8 mouse cellular contexts compared by ENCODE assay signal in genomic region chr4:101234332-101234731, GRCm38 (mm10). TPM values are rescaled to one million over a fixed set of nuclear protein-coding genes. Genes with fewer than 3 reads are reported as not detected.
DNase-seq lines count a peak whose midpoint lies in the region; ATAC-seq and TF ChIP-seq lines count a peak whose summit lies in the region.

No protein-coding gene starts in this region.

- no peaks in the 10 kb centered on the region for H3K9me3 ChIP-seq in neural tube, embryonic 15.5 days (replicated peaks)
- H3K9me3 ChIP-seq in lung, embryonic 14.5 days (ENCODE audit: low read depth, low read length), result no peaks in the 10 kb centered on the region

- H3K36me3 ChIP-seq in neural tube, embryonic 15.5 days, result no peaks in the 10 kb centered on the region
- no peaks in the 10 kb centered on the region for H3K36me3 ChIP-seq in lung, embryonic 14.5 days (ENCODE audit: insufficient read depth)

- no peak overlapping the region for H3K9ac ChIP-seq in neural tube, embryonic 15.5 days (replicated peaks)
- no peak overlapping the region for H3K9ac ChIP-seq in lung, embryonic 14.5 days

- no peaks in the 10 kb centered on the region for H3K27me3 ChIP-seq in neural tube, embryonic 15.5 days (replicated peaks)
- H3K27me3 ChIP-seq in lung, embryonic 14.5 days (ENCODE audit: insufficient read depth, low read length), result no peaks in the 10 kb centered on the region

- H3K4me2 ChIP-seq in neural tube, embryonic 15.5 days, result no peak overlapping the region
- no peak overlapping the region for H3K4me2 ChIP-seq in lung, embryonic 14.5 days

- ATAC-seq in neural tube, embryonic 15.5 days (ENCODE audit: low FRiP score), result 0 out of 2 replicates have a peak, but pooled peaks have one; percentile 45
- peak; percentile 73; the same call in 1 of the 2 replicates for ATAC-seq in lung, embryonic 14.5 days (ENCODE audit: insufficient read depth)

- 0 out of 2 replicates have a peak overlapping the region, but pooled peaks have one; percentile 18 for H3K27ac ChIP-seq in neural tube, embryonic 15.5 days (replicated peaks)
- H3K27ac ChIP-seq in brown adipose tissue, adult 24 weeks (replicated peaks; ENCODE audit: low read depth, low read length), result 0 out of 2 replicates have a peak overlapping the region, but pooled peaks have one; percentile 2
- H3K27ac ChIP-seq in lung, embryonic 14.5 days (ENCODE audit: low read depth), result no peak overlapping the region

- no peak overlapping the region for H3K4me3 ChIP-seq in neural tube, embryonic 15.5 days (replicated peaks)
- H3K4me3 ChIP-seq in brown adipose tissue, adult 24 weeks (ENCODE audit: insufficient read depth, low read depth, low read length), result no peak overlapping the region
- H3K4me3 ChIP-seq in lung, embryonic 14.5 days (ENCODE audit: low read depth, low read length), result no peak overlapping the region

- 44% methylated on average over 1 of the region's 1 CpGs for whole genome bisulfite sequencing in neural tube, embryonic 15.5 days
- WGBS in lung, embryonic 14.5 days, result 48% methylated on average over 1 of the region's 1 CpGs

- peaks cover 8% of the 10 kb centered on the region for H3K4me1 ChIP-seq in neural tube, embryonic 15.5 days
- H3K4me1 ChIP-seq in brown adipose tissue, adult 24 weeks (ENCODE audit: control insufficient read depth, insufficient read depth, insufficient read length, low read length), result peaks cover 20% of the 10 kb centered on the region
- H3K4me1 ChIP-seq in lung, embryonic 14.5 days (ENCODE audit: insufficient read depth), result no peaks in the 10 kb centered on the region

- DNase-seq in neural tube, embryonic 10.5 days (ENCODE audit: extremely low spot score, low spot score), result no peak
- DNase-seq in heart, adult 9 months (ENCODE audit: low spot score in 2 of 2), result peak; percentile 78 to 84
- peak; percentile 69 to 76 for DNase-seq in kidney, postnatal 36 days
- DNase-seq in lung, embryonic 14.5 days, result peak; percentile 76
- DNase-seq in natural killer cell, adult 2 months (ENCODE audit: low spot score in 2 of 2), result no peak
- DNase-seq in thymus, postnatal 36 days, result no peak

- no peak for TF ChIP-seq CTCF in lung, embryonic 14.5 days (IDR thresholded peaks at IDR 0.05; ENCODE audit: low read depth)

RNA-seq across cellular contexts. Expression of gene Jak1, which starts 30.8 kb away (rescaled TPM):
- 85.2 and 95.6 TPM in 2 replicates for polyA plus RNA-seq in neural tube, embryonic 15.5 days (2015; fragmentation: Nextera tagmentation; extraction: Ambion mirVana)
- 45.5 and 51.7 TPM in 2 replicates for polyA plus RNA-seq in brown adipose tissue, adult 24 weeks (2012; ENCODE audit: insufficient read depth, insufficient read length, missing spikeins)
- 85.0 and 85.5 TPM in 2 replicates for polyA plus RNA-seq in lung, embryonic 14.5 days (2014; fragmentation: Nextera tagmentation; extraction: Ambion mirVana)

Comparison
In these comparisons a context has a peak if more than half of its experiments do, and no peak if none do; other contexts are left out.
1. DNase-seq: peak in heart, adult 9 months (2 of 2), kidney, postnatal 36 days (2 of 2) and lung, embryonic 14.5 days (single experiment); none in neural tube, embryonic 10.5 days (single experiment), natural killer cell, adult 2 months (0 of 2) and thymus, postnatal 36 days (0 of 2).